Mouse (Mus musculus) adrenal gland, postnatal 25 days (tissue): Measurements from ENCODE around the gene Bahcc1. TPM values are rescaled to one million over a fixed set of nuclear protein-coding genes. Genes with fewer than 3 reads are reported as not detected.

Source experiments
- DNase-seq: peaks from one replicate; pipeline ENCODE4 v3.0.0; 2021; ENCODE audit warnings: mixed read lengths
- total RNA-seq: library from RNA; stranded (reverse); gene quantifications from 2 replicates; pipeline ENCODE4 v1.2.3, GENCODE M21; 2021

Bahcc1 gene
- total RNA-seq, 1 experiment from 2014 or later = 23.8 TPM

GRCm38 (mm10) chr11:120242726-120243530, 10.2 kb downstream of the Bahcc1 start:
- DNase-seq = no peak

GRCm38 (mm10) chr11:120243531-120243820, 10.7 kb downstream of the Bahcc1 start:
- no peak for DNase-seq

- DNase-seq = no peak
Measured at GRCm38 (mm10) chr11:120248160-120248793, 15.5 kb downstream of the Bahcc1 start.

- DNase-seq = no peak
Measured at GRCm38 (mm10) chr11:120248899-120249298, 16.2 kb downstream of the Bahcc1 start.

- DNase-seq = no peak
Measured at GRCm38 (mm10) chr11:120250991-120251949, 18.5 kb downstream of the Bahcc1 start.

- DNase-seq = no peak
Measured at GRCm38 (mm10) chr11:120251950-120252308, 19.2 kb downstream of the Bahcc1 start.

- no peak for DNase-seq
Measured at GRCm38 (mm10) chr11:120252398-120252797, 19.7 kb downstream of the Bahcc1 start.

- no peak for DNase-seq
Measured at GRCm38 (mm10) chr11:120252843-120253645, 20.3 kb downstream of the Bahcc1 start.

GRCm38 (mm10) chr11:120253646-120254315, 21.0 kb downstream of the Bahcc1 start:
- no peak for DNase-seq

GRCm38 (mm10) chr11:120254420-120254819, 21.7 kb downstream of the Bahcc1 start:
- DNase-seq = no peak

- peak; percentile 89 for DNase-seq
Measured at GRCm38 (mm10) chr11:120255038-120255437, 22.3 kb downstream of the Bahcc1 start.

- DNase-seq = no peak
Measured at GRCm38 (mm10) chr11:120255499-120255898, 22.8 kb downstream of the Bahcc1 start.

- no peak for DNase-seq
Measured at GRCm38 (mm10) chr11:120256108-120256507, 23.4 kb downstream of the Bahcc1 start.

- DNase-seq = no peak
Measured at GRCm38 (mm10) chr11:120256543-120256942, 23.8 kb downstream of the Bahcc1 start.

GRCm38 (mm10) chr11:120256981-120257820, 24.5 kb downstream of the Bahcc1 start:
- peak; percentile 79 for DNase-seq

- DNase-seq = no peak
Measured at GRCm38 (mm10) chr11:120257911-120258310, 25.2 kb downstream of the Bahcc1 start.

GRCm38 (mm10) chr11:120258896-120259689, 26.3 kb downstream of the Bahcc1 start:
- DNase-seq = no peak

GRCm38 (mm10) chr11:120259792-120260768, 27.3 kb downstream of the Bahcc1 start:
- DNase-seq = no peak
